Mouse (Mus musculus) olfactory bulb, adult 2 months (tissue): ENCODE data around the gene Ccdc117.

Experiments
- CTCF ChIP-seq: fragments of 200-500 bp; IDR thresholded peaks from 2 replicates; pipeline ENCODE4 v1.5.1; 2012; ENCODE audit warnings: low read depth, mild to moderate bottlenecking, low read length, moderate library complexity; ENCODE audit not compliant: insufficient read depth
- POLR2A ChIP-seq: fragments of 200-500 bp; IDR thresholded peaks from 2 replicates; pipeline ENCODE4 v1.6.1; 2012; ENCODE audit warnings: mild to moderate bottlenecking, low read depth, low read length, moderate library complexity; ENCODE audit not compliant: insufficient read depth

DNA sequence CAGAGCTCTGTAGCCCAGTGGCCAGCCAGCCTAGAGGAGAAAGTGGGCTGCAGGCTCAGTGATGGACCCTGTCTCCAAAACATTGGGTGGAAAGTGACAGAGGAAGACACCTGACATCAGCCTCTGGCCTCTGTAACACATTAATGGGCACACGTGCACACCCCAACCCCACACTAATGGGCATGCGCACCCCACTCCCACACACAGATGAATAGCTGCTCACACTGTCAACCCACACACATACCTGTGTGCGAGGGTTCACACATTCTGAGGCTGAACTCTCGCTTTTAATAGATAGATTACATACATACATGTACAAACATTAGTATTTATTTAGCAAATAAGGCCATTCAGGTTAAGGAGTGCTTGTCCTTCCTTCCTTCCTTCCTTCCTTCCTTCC lies 27.9 kb downstream of the Ccdc117 start:
- TF ChIP-seq CTCF: no peak
- no peak for TF ChIP-seq POLR2A
